Mouse (Mus musculus) liver, postnatal 0 days (tissue): ENCODE measurements at regions not wholly inside any gene's neighbourhood (a gene's known extent, or its start where the extent isn't known, plus 50 kb on each side); places are given as distances from the start of the nearest gene placed in this dataset.

Experiments used
- CTCF ChIP-seq: sonication (generic); IDR thresholded peaks from 2 replicates; pipeline ENCODE4 v1.5.1; 2016; ENCODE audit warnings: antibody characterized with exemption, low read depth
- EP300 ChIP-seq: IDR thresholded peaks from 2 replicates; pipeline ENCODE4 v1.6.1; 2016; ENCODE audit warnings: antibody characterized with exemption, low read depth, mild to moderate bottlenecking

- TF ChIP-seq CTCF (no peak), EP300 (no peak)
These were observed 303.2 kb downstream of the Pcdh10 start for GRCm38 (mm10) chr3:45681410-45681809.
